Mouse (Mus musculus) activated CD4-positive, CD25-positive, alpha-beta regulatory T cell, adult 4 months (primary cell): ENCODE data around the gene Rnf207. TPM values are rescaled to one million over a fixed set of nuclear protein-coding genes. Genes with fewer than 3 reads are reported as not detected.

Experiments
- ATAC-seq: one replicate; pipeline ENCODE4 v1.8.0; 2017
- polyA plus RNA-seq, 2 experiments: library from polyadenylated mRNA; unstranded; fragments of 100-300 nt; shearing (Covaris generic); gene quantifications; one replicate each; pipeline ENCODE4 v1.2.1; 2017

Gene Rnf207
- polyA plus RNA-seq, 2 experiments from 2014 or later, result not detected

GRCm38 (mm10) chr4:152328691-152329090 lies 9.9 kb upstream of the Rnf207 start:
- no peak for ATAC-seq

GRCm38 (mm10) chr4:152326543-152326942 lies 7.8 kb upstream of the Rnf207 start:
- ATAC-seq, result no peak

GRCm38 (mm10) chr4:152325574-152326411 lies 7.0 kb upstream of the Rnf207 start, which contains the start of gene Rpl22:
Gene Rpl22, plus strand, starts transcription at chr4:152325742.
- ATAC-seq, result peak; percentile 98

- ATAC-seq, result no peak
Observed at GRCm38 (mm10) chr4:152324641-152325562, 6.1 kb upstream of the Rnf207 start.

GRCm38 (mm10) chr4:152321464-152321863 lies 2.7 kb upstream of the Rnf207 start:
- ATAC-seq, result no peak

- ATAC-seq, result no peak
Observed at GRCm38 (mm10) chr4:152317631-152318033, 1.2 kb downstream of the Rnf207 start.

GRCm38 (mm10) chr4:152315498-152316213 lies 3.1 kb downstream of the Rnf207 start:
- no peak for ATAC-seq

- ATAC-seq, result no peak
Observed at GRCm38 (mm10) chr4:152313934-152314333, 4.9 kb downstream of the Rnf207 start.

GRCm38 (mm10) chr4:152313211-152313632 lies 5.6 kb downstream of the Rnf207 start:
- ATAC-seq, result no peak

GRCm38 (mm10) chr4:152312186-152312585 lies 6.6 kb downstream of the Rnf207 start:
- ATAC-seq, result no peak

GRCm38 (mm10) chr4:152307542-152307941 lies 11.3 kb downstream of the Rnf207 start:
- no peak for ATAC-seq

GRCm38 (mm10) chr4:152305991-152306390 lies 12.8 kb downstream of the Rnf207 start:
- ATAC-seq, result no peak

- no peak for ATAC-seq
Observed at GRCm38 (mm10) chr4:152304685-152305084, 14.1 kb downstream of the Rnf207 start.

GRCm38 (mm10) chr4:152303172-152303571 lies 15.6 kb downstream of the Rnf207 start:
- no peak for ATAC-seq

- ATAC-seq, result no peak
Observed at GRCm38 (mm10) chr4:152302012-152302411, 16.8 kb downstream of the Rnf207 start.

GRCm38 (mm10) chr4:152300375-152300774 lies 18.4 kb downstream of the Rnf207 start:
- ATAC-seq, result no peak

GRCm38 (mm10) chr4:152298836-152299235 lies 20.0 kb downstream of the Rnf207 start:
- ATAC-seq, result no peak

GRCm38 (mm10) chr4:152296874-152297861 lies 21.6 kb downstream of the Rnf207 start, which contains the start of gene Icmt:
Gene Icmt, plus strand, starts transcription at chr4:152297227.
- peak; percentile 85 for ATAC-seq

- no peak for ATAC-seq
Observed at GRCm38 (mm10) chr4:152296371-152296770, 22.4 kb downstream of the Rnf207 start.

GRCm38 (mm10) chr4:152295916-152296315 lies 22.9 kb downstream of the Rnf207 start:
- peak; percentile 25 for ATAC-seq
